Mouse (Mus musculus) adrenal gland, postnatal 10 days (tissue): Measurements from ENCODE around the gene Pop5. TPM values are rescaled to one million over a fixed set of nuclear protein-coding genes. Genes with fewer than 3 reads are reported as not detected.

Experiments used
- DNase-seq: peaks from one replicate; pipeline ENCODE4 v3.0.0; 2021; ENCODE audit warnings: mixed read lengths
- total RNA-seq, 2 experiments: library from RNA; stranded (reverse); gene quantifications; 2 replicates each; pipeline ENCODE4 v1.2.3; 2021

Pop5 gene
- total RNA-seq, 2 experiments from 2014 or later, result 86.6 to 97.6 TPM

- no peak for DNase-seq
Measured at GRCm38 (mm10) chr5:115214864-115215263, 20.8 kb upstream of the Pop5 start.

- no peak for DNase-seq
Measured at GRCm38 (mm10) chr5:115215273-115216185, 20.1 kb upstream of the Pop5 start.

- no peak for DNase-seq
Measured at GRCm38 (mm10) chr5:115217998-115218397, 17.6 kb upstream of the Pop5 start.

GRCm38 (mm10) chr5:115220931-115221640, 14.6 kb upstream of the Pop5 start:
- DNase-seq, result no peak

- DNase-seq, result no peak
Measured at GRCm38 (mm10) chr5:115222485-115222884, 13.2 kb upstream of the Pop5 start.

GRCm38 (mm10) chr5:115230830-115231551, 4.6 kb upstream of the Pop5 start:
- DNase-seq, result no peak

- no peak for DNase-seq
Measured at GRCm38 (mm10) chr5:115231552-115232120, 4.0 kb upstream of the Pop5 start.

- DNase-seq, result no peak
Measured at GRCm38 (mm10) chr5:115232516-115232915, 3.1 kb upstream of the Pop5 start.

- DNase-seq, result no peak
Measured at GRCm38 (mm10) chr5:115233031-115233780, 2.4 kb upstream of the Pop5 start.

- no peak for DNase-seq
Measured at GRCm38 (mm10) chr5:115234519-115234918, 1.1 kb upstream of the Pop5 start.

- DNase-seq, result peak; percentile 76
Measured at GRCm38 (mm10) chr5:115235323-115235771, 289 bp upstream of the Pop5 start.

- DNase-seq, result peak; percentile 97
Measured at GRCm38 (mm10) chr5:115237803-115238728, 2.4 kb downstream of the Pop5 start.

- DNase-seq, result peak; percentile 55
Measured at GRCm38 (mm10) chr5:115238729-115239195, 3.1 kb downstream of the Pop5 start.

- no peak for DNase-seq
Measured at GRCm38 (mm10) chr5:115240191-115240590, 4.6 kb downstream of the Pop5 start.

- no peak for DNase-seq
Measured at GRCm38 (mm10) chr5:115255472-115255871, 19.8 kb downstream of the Pop5 start.

- DNase-seq, result no peak
Measured at GRCm38 (mm10) chr5:115256909-115257546, 21.4 kb downstream of the Pop5 start.

- DNase-seq, result no peak
Measured at GRCm38 (mm10) chr5:115260356-115260755, 24.7 kb downstream of the Pop5 start.

GRCm38 (mm10) chr5:115261141-115261540, 25.5 kb downstream of the Pop5 start:
- DNase-seq, result no peak

GRCm38 (mm10) chr5:115261880-115262279, 26.2 kb downstream of the Pop5 start:
- DNase-seq, result no peak
